Mouse (Mus musculus) lung, adult 2 months (tissue): Measurements from ENCODE around the gene Gm13306.
"Not testable (repeated sequence)": the region's sequence is repeated elsewhere in the genome, so short reads cannot be mapped to it uniquely, and the experiment has no call there.

ENCODE experiments used
- CTCF ChIP-seq: fragments of 200-500 bp; IDR thresholded peaks from 2 replicates; pipeline ENCODE4 v1.5.1; 2011; ENCODE audit warnings: mild to moderate bottlenecking, low read length, control low read depth; ENCODE audit not compliant: insufficient read depth
- POLR2A ChIP-seq: fragments of 200-500 bp; IDR thresholded peaks from 2 replicates; pipeline ENCODE4 v1.6.1; 2011; ENCODE audit warnings: low read depth, mild to moderate bottlenecking, control low read depth, low read length, borderline replicate concordance; ENCODE audit errors: extremely low read depth

DNA sequence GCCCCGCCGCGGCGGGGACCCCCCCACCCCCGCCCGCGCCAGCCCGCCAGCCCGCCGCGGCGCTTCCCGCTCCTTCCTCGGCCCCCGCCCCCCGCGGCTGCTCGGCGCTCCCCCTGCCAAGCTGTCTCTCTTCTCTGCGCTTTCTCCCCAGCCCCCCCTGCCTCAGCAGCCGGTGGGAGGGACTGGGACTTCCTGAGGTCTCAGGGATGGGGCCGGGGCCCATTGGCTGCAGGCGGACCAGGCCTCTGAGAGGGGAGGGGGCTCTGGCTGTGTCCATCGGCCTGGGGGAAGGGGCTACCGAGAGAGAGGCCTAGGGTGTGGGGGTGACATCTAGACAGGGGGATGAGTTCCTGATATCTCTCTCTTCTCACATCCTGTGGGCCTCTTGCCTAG is 31.7 kb downstream of the Gm13306 start:
- not testable (repeated sequence) for TF ChIP-seq CTCF, POLR2A
